Mouse (Mus musculus): ENCODE measurements around the gene Gemin5.

Gene Gemin5

DNA sequence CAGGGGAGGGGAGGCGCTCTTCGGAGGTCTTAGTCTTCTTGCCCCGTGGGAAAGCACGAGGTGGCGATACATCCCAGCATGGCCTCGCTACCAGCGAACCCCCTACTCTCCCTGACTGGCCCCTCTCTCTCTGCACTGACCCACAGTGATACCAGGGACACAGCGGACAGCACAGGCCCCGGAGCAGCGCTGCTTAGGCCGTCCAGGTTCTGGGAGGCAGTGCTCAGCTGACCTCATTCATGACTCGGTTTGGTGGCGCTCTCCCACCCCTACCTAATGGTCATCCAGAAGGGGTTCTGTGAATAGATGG is 65.0 kb downstream of the Gemin5 start:
- CTCF ChIA-PET, result interaction anchor here in 1 of 4 experiments (0.6 kb wide), 1 partner anchor 23 kb away, joined by 3 read pairs; no protein-coding TSS in a partner anchor
- POLR2A ChIA-PET, result interaction anchor here in 3 of 4 experiments (0.6 to 5.9 kb wide), 47 partner anchors 10 to 312 kb away, joined by 3 to 66 read pairs (median 5); partner anchors contain the start of genes Gm12248 (in 3 of the 3), Gemin5 (in 2 of the 3), Larp1 (in 2 of the 3) and Sh3bp5l (in 1 of the 3)

- CTCF ChIA-PET, result interaction anchor here in 1 of 4 experiments (0.6 kb wide), 3 partner anchors 22 to 1799 kb away, joined by 3 to 4 read pairs (median 3); no protein-coding TSS in a partner anchor
- POLR2A ChIA-PET, result interaction anchor here in 3 of 4 experiments (0.6 to 5.9 kb wide), 62 partner anchors 9 to 312 kb away, joined by 3 to 66 read pairs (median 4); partner anchors contain the start of genes Gm12248 (in 3 of the 3), Gemin5 (in 2 of the 3) and Larp1 (in 2 of the 3)
Observed at GRCm38 (mm10) chr11:58102581-58103343, 65.6 kb downstream of the Gemin5 start.

GRCm38 (mm10) chr11:58102146-58102545 is 66.2 kb downstream of the Gemin5 start:
- POLR2A ChIA-PET, result interaction anchor here in 3 of 4 experiments (0.8 to 5.9 kb wide), 48 partner anchors 8 to 311 kb away, joined by 3 to 66 read pairs (median 4); partner anchors contain the start of genes Gm12248 (in 3 of the 3), Gemin5 (in 2 of the 3) and Larp1 (in 2 of the 3)
- CTCF ChIA-PET, result no interaction called here

- ChIA-PET POLR2A (interaction anchor here in 2 of 4 experiments (0.6 to 5.9 kb wide), 4 partner anchors 10 to 838 kb away, joined by 3 to 49 read pairs (median 3); partner anchors contain the start of gene Gm12248 (in 1 of the 2)), CTCF (no interaction called here)
Observed at GRCm38 (mm10) chr11:58101194-58101720, 67.1 kb downstream of the Gemin5 start.

GRCm38 (mm10) chr11:58100006-58100405 is 68.3 kb downstream of the Gemin5 start:
- POLR2A ChIA-PET, result interaction anchor here in 1 of 4 experiments (0.6 to 1.5 kb wide), 2 partner anchors 21 to 125 kb away, joined by 3 read pairs; no protein-coding TSS in a partner anchor
- CTCF ChIA-PET, result no interaction called here

GRCm38 (mm10) chr11:58098366-58098720 is 70.0 kb downstream of the Gemin5 start:
- ChIA-PET CTCF (interaction anchor here (0.6 to 1.8 kb wide), 32 partner anchors 8 to 209 kb away, joined by 3 to 10 read pairs (median 4); no protein-coding TSS in a partner anchor), POLR2A (interaction anchor here in 3 of 4 experiments (0.6 to 2.3 kb wide), 16 partner anchors 9 to 163 kb away, joined by 3 to 8 read pairs (median 3); partner anchors contain the start of gene Gemin5 (in 1 of the 3))

GRCm38 (mm10) chr11:58097621-58098365 is 70.5 kb downstream of the Gemin5 start:
- ChIA-PET CTCF (interaction anchor here (0.6 to 1.8 kb wide), 19 partner anchors 8 to 255 kb away, joined by 3 to 10 read pairs (median 4); no protein-coding TSS in a partner anchor), POLR2A (interaction anchor here in 3 of 4 experiments (0.6 to 2.3 kb wide), 14 partner anchors 10 to 185 kb away, joined by 3 to 8 read pairs (median 3); no protein-coding TSS in a partner anchor)

- CTCF ChIA-PET, result interaction anchor here in 1 of 4 experiments (0.6 to 1.4 kb wide), 2 partner anchors 147 to 255 kb away, joined by 3 read pairs; no protein-coding TSS in a partner anchor
- POLR2A ChIA-PET, result interaction anchor here in 3 of 4 experiments (0.6 to 2.3 kb wide), 9 partner anchors 11 to 184 kb away, joined by 3 to 8 read pairs (median 3); no protein-coding TSS in a partner anchor
Observed at GRCm38 (mm10) chr11:58096821-58097620, 71.3 kb downstream of the Gemin5 start.

DNA sequence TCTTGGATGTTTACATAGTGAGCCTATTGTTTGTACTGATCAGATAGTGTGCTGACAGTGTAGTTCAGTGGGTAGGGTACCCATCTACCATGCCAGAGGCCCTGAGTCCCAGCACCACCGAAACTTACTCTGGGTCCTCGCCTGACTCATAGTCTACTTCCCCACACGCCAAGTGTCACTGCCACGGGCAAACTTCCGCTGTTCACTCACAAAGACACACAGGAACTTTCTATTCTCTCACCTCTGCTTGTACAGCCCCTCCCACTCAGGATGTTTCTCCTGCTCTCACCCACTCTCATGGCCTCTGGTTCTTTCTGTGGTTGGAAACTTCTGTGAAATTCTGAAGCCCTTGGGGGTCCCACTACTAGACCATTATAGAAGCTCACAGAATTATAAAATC is 72.2 kb downstream of the Gemin5 start:
- ChIA-PET POLR2A (interaction anchor here in 3 of 4 experiments (0.7 to 5.0 kb wide), 3 partner anchors 8 to 140 kb away, joined by 3 to 38 read pairs (median 5); partner anchors contain the start of gene Cnot8 (in 1 of the 3)), CTCF (no interaction called here)

DNA sequence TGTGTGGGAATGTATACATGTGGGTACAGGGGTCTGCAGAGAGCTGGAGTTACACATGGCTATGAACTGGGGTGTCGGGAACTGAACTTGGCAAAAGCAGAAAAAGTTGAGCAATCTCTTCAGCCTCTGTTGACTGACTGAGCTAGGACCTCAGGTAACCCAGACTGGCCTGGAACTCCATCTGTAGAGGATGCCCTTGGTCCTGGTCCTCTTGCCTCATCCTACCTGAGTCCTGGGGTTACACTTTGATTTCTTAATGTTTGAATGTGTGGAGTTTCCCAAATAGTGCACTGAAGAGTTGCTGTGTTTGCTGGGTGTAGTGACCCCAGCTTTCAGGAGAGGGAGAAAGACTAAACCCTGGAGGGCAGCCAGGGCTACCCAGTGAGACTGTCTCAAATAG is 72.8 kb downstream of the Gemin5 start:
- ChIA-PET CTCF (no interaction called here), POLR2A (interaction anchor here in 2 of 4 experiments (0.9 to 7.3 kb wide), 5 partner anchors 8 to 133 kb away, joined by 3 to 49 read pairs (median 6); partner anchors contain the start of gene Cnot8 (in 2 of the 2))

DNA sequence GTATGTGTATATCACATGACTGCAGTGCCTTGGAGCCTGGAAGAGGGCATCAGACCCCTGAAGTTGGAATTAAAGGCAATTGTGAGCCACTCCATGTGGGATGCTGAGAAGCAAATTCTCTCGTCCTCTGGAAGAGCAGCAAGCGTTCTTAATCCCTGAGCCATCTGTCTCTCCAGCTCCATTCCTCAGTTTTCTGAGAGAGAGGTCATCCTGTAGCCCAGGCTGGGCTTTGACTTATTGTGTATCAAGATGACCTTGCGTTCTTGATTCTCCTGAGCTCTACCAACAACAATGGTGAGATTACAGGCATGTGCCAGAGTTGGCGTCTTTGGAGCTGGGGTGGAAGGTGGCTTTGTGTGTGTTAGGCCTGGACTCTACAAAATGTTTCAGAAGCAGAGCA is 73.6 kb downstream of the Gemin5 start:
- POLR2A ChIA-PET, result interaction anchor here in 3 of 4 experiments (0.7 to 7.3 kb wide), 11 partner anchors 8 to 132 kb away, joined by 3 to 49 read pairs (median 5); partner anchors contain the start of gene Cnot8 (in 2 of the 3)
- CTCF ChIA-PET, result no interaction called here

- ChIA-PET POLR2A (interaction anchor here in 3 of 4 experiments (0.6 to 7.3 kb wide), 16 partner anchors 8 to 131 kb away, joined by 3 to 49 read pairs (median 4); partner anchors contain the start of gene Cnot8 (in 2 of the 3)), CTCF (interaction anchor here in 2 of 4 experiments (0.6 kb wide), 2 partner anchors 26 to 97 kb away, joined by 3 to 5 read pairs; no protein-coding TSS in a partner anchor)
Observed at GRCm38 (mm10) chr11:58093021-58093528, 75.3 kb downstream of the Gemin5 start, which contains the start of gene Gm12248. Gene Gm12248 (minus strand): TSS chr11:58093134.

DNA sequence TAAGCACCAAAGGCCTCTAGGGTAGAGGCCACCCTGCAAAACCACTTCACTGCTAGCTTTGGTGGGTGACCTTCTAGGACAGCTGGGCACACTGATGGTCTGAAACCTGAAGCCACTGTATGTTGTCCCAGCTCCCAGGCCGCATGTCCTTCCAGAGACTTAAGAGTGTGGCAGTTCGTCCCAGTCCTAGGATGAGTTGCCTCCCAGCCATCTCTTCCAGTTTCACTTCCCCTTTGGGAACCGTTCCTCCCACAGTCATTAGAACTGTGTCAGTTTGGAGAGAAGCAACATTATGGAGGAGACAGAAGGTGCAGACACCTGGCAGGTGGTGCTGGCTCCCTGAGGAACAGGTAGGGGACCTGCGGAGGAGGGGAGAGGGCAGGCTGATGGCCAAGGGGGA is 75.8 kb downstream of the Gemin5 start:
- CTCF ChIA-PET, result interaction anchor here in 2 of 4 experiments (0.5 to 2.0 kb wide), 3 partner anchors 11 to 239 kb away, joined by 3 to 7 read pairs (median 5); no protein-coding TSS in a partner anchor
- POLR2A ChIA-PET, result interaction anchor here in 3 of 4 experiments (0.6 to 7.3 kb wide), 16 partner anchors 8 to 130 kb away, joined by 3 to 49 read pairs (median 4); partner anchors contain the start of gene Cnot8 (in 2 of the 3)

GRCm38 (mm10) chr11:58081716-58082115 is 86.6 kb downstream of the Gemin5 start:
- POLR2A ChIA-PET, result interaction anchor here in 2 of 4 experiments (0.7 to 1.2 kb wide), 3 partner anchors 12 to 21 kb away, joined by 3 to 4 read pairs (median 3); partner anchors contain the start of gene Gm12248 (in 1 of the 2)
- CTCF ChIA-PET, result interaction anchor here in 1 of 4 experiments (0.6 to 1.3 kb wide), 2 partner anchors 10 to 256 kb away, joined by 4 to 5 read pairs; no protein-coding TSS in a partner anchor

DNA sequence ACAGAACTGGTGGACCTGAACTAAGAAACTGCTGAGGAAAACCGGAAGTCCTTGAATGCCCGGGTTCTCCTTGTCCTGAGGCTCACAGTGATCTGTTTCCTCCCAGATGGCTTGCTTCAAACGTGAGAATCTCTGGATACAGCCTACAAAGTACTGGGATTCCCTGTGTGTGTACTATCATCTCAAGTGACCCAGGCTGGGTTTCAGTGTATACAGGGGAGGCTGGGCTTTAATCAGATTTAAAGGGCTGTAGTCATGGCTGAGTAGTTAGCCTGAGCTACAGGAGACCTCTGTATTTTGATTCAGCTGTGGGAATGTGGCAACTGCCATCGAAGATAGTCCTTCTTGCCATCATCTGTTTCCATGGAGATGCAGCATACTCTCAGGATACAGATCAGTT is 91.1 kb downstream of the Gemin5 start:
- ChIA-PET POLR2A (interaction anchor here in 2 of 4 experiments (0.5 to 1.5 kb wide), 2 partner anchors 10 to 25 kb away, joined by 3 read pairs; no protein-coding TSS in a partner anchor), CTCF (interaction anchor here in 1 of 4 experiments (0.6 kb wide), 1 partner anchor 69 kb away, joined by 3 read pairs; no protein-coding TSS in a partner anchor)

DNA sequence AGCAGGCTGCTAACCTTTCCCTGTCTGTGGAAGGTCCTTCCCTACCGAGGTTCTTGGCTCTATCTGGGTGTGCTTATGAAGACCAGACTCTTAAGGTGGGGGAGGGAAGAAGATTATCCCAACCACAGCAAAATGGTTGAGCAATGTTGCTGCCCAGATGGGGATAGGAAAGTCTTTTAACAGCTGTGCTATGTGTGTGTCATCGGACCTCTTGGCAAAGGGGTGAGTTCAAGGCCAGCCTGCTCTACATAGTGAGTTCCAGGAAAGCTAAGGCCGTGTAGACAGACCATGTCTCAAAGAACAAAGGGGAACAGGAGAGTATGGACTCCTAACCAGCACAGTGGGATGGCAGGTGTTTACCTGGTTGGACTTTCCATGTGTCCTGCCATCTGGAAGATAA is 95.4 kb downstream of the Gemin5 start:
- ChIA-PET POLR2A (interaction anchor here in 2 of 4 experiments (0.7 to 4.0 kb wide), 9 partner anchors 10 to 56 kb away, joined by 3 to 20 read pairs (median 3); no protein-coding TSS in a partner anchor), CTCF (interaction anchor here in 1 of 4 experiments (0.7 kb wide), 1 partner anchor 288 kb away, joined by 3 read pairs; no protein-coding TSS in a partner anchor)
